Mouse (Mus musculus): Measurements from ENCODE around the gene Olfml2a.
"Not testable (repeated sequence)": the region's sequence is repeated elsewhere in the genome, so short reads cannot be mapped to it uniquely, and the experiment has no call there.

Gene Olfml2a

GRCm38 (mm10) chr2:38986580-38986979 is 54.8 kb downstream of the Olfml2a start:
- DNase-seq (ENCODE audit: low read depth, low spot score) = no peak

DNA sequence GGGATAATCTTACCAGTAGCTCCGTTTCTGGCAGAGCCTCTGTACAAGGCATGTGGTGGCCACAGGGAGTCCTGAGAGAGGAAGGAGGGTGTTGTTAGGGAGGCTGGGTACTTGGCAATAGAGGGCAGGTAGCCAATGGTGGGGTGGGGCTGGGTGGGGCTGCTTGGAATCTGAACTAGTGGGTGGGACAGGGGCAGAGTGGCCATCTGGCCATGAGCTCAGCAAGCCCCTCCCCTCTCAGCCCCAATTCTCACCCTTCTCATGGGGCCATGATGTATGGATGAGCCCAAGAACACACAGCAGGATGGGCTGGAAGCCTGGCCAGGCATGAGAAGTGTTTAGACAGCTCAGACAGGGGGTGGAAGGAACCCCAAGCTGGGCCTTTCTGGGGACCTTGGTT is 55.6 kb downstream of the Olfml2a start:
- DNase-seq (ENCODE audit: low read depth, low spot score) = no peak

DNA sequence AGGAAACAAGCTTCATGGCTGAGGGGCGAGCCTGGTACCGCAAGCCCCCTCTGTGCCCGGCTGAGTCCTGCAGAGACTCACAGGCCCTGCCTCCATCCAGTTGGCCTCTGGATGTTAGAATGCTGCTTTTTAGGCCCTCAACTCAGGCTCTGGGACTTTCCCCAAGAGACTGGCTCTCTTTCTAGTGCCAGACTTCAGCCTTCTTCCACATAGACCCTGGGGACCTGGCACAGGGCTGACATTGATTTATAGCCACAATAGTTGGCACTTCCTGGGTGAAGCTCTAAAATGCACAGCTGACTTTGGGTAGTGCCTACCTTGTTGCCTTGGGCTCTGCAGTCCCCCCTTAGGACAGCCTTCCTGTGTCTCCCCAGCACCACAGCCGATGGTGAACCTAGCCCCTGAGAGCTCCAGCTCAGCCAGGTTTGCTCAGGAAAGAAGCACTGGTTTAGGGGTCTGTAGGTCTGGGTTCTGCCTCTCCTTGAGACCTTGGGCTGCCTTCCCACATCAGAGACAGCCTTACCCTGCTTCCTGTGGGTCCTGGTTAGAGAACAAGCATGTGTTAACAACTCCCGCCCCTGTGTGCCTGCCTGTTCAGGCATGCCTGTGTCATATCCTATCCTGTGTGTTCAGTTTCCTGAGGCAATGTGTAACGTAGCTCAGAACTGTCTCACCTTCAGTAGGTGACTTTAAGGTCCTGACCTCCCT is 56.2 kb downstream of the Olfml2a start:
- no peak for DNase-seq (ENCODE audit: low read depth, low spot score)

GRCm38 (mm10) chr2:38988929-38989328 is 57.2 kb downstream of the Olfml2a start:
- DNase-seq (ENCODE audit: low read depth, low spot score) = no peak

GRCm38 (mm10) chr2:38992004-38992403 is 60.2 kb downstream of the Olfml2a start:
- DNase-seq (ENCODE audit: low read depth, low spot score) = no peak

- DNase-seq (ENCODE audit: low read depth, low spot score) = no peak
Observed at GRCm38 (mm10) chr2:38992452-38992851, 60.7 kb downstream of the Olfml2a start.

DNA sequence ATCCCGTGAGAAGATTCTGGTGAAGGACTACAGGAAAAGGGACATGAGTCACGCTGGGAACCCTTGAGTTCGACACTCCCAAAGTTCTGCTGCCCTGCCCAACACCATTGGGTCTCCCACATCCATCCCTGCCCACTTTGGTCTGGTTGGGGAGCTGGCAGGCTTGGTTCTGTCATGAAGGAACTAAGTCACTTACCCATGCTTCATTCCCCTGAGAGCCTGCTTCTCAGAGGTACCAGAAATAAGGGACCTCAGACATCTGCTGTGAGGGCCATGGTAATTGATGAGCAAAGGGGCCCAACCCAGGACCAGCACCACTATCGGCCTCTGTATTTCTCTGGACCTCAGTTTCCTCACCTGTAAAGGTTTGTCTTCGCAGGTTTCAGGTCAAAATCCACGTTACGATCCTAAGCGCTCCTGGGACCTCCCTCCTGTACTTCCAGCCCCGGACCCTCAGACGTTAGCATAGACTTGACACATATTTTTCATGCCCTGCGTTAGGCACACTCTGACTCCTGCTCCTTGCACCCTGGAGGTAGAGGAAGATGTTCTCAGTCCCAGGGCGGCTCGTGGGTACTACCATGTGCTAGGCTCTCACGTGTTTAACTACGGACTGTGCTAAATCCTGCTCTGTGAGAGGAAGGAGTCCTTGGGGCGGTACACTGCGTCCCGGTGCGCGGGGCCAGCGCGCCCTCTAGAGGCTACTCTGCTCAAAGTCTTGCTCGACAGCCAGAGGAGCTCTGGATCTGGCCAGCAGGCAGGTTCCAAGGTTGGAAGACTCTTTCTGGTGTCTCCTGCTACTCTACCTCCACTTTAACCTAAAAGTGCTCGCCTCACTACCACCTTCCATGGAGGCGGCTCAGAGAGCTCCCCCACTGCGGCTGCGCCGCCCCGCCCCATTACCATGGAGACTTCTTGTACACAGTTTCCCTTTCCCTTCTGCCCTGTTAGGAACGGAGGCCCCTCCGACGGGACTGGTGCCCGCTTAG is 65.9 kb downstream of the Olfml2a start, which contains the start of gene Wdr38:
Wdr38 (plus strand) TSS at position 91 of the 989 bp plus-strand sequence.
- peak; percentile 75 for DNase-seq (ENCODE audit: low read depth, low spot score)

GRCm38 (mm10) chr2:38999381-38999780 is 67.6 kb downstream of the Olfml2a start:
- DNase-seq (ENCODE audit: low read depth, low spot score) = no peak

- DNase-seq (ENCODE audit: low read depth, low spot score) = no peak
Observed at GRCm38 (mm10) chr2:38999910-39000586, 68.3 kb downstream of the Olfml2a start.

- DNase-seq (ENCODE audit: low read depth, low spot score) = no peak
Observed at GRCm38 (mm10) chr2:39000587-39000919, 68.8 kb downstream of the Olfml2a start.

DNA sequence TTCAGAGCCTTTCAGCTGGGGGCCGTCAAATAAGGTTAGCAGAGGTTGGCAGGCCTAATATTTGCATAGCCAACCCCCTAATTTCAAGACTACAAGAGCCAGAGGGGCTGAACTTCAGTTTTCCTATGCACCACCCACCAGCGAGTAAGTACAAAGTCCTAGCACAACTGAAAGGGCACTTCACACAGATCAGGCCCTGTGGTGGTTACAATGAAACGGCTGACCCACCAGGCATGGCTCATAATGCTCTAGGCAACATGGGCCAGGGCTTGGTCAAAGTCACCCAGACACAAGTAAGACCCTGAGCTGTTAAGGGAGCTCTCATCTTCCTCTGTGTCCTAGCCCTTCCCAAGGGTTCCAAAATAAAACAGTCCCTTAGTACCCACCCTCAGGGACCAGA is 70.1 kb downstream of the Olfml2a start:
- DNase-seq (ENCODE audit: low read depth, low spot score) = no peak

DNA sequence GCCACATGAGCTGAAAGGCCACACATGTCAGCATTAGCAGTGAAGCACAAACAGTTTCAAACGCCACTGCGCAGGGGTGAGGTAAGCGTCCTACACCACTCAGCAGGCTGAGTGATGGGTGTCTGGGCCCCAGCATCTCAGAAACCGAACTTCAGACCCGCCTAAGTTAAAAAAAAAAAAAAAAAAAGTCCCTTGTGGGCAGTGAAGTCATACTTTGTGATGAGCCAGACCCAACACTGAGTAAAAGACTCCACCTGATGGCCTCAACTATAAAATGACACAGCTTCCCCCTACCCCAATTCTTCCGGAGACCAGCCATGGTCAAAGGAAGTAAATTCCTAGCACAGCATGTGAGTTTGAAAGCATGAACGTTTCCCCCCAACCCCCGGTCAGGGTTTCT is 71.3 kb downstream of the Olfml2a start:
- no peak for DNase-seq (ENCODE audit: low read depth, low spot score)

GRCm38 (mm10) chr2:39003512-39003911 is 71.7 kb downstream of the Olfml2a start:
- DNase-seq (ENCODE audit: low read depth, low spot score) = no peak

DNA sequence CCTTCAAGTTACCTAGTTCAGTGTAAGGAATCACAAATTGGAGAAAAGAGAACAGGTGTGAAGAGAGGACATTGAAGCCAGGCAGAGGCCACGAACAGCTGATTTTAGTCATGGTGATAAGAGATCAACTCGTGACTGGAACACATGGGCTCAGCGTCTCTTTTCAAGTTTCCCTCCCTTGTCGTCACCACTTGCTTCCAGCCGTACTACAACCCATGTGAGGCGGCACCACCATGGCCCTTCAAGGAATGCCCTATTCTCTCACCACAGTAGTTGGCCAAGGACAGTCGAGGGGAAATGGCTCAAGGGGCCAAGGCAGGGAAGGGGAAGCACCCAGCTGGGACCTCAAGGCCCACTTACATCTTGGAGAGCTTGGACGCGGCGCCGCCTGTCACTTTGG is 72.6 kb downstream of the Olfml2a start:
- DNase-seq (ENCODE audit: low read depth, low spot score) = no peak

DNA sequence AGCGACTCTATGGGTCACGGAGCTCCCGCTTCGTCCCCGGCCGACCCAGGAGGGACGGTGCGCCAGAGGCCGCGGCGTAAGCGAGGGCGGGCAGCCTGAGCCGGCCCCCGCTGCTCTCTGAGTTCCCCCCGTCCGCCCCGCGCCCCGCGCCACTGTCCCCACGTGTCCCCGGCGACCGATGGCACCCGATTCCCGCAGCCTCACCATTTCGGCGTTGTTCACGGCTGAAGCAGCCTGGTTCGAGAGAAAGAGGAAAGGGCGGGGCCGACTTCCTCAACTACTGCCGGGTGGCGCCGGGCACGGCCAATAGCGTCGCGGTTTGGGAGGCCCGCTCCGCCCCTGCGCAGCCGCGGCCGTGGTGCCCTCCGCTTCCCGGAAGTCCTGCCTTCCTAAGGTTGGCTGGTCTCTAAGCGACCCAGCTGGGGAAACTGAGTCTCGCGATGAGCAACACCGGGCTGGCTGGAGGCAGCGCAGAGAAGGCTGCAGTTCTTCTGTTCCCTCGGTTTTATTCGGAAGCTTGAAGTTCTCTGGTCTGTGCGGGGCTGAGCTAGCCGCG is 73.2 kb downstream of the Olfml2a start, which contains the start of gene Arpc5l:
Arpc5l (plus strand) TSS at position 469 of the 556 bp plus-strand sequence.
- DNase-seq (ENCODE audit: low read depth, low spot score) = peak; percentile 80

DNA sequence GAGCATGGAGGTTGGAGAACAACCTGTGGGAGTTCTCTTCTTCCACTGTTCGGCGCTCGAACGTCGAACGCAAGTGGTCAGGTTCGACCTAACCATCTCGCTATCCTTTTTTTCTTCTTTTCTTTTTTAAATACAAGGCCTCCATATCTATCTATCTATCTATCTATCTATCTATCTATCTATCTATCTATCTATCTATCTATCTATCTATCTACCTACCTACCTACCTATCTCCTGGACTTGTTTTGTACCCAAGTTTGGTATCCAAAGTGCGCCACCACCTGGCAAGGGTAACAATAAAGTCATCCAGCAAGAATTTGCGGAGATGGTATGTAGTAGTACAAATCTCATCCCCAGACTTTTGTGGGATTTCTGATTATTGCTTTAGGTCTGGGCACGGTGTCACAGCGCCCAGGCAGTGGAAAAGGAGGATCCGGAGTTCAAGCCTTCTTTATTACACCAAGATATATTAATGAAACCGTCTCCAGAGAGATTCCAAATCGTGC is 73.8 kb downstream of the Olfml2a start, which contains the start of gene Rpl35:
Rpl35 (minus strand) TSS at position 51 of the 506 bp plus-strand sequence.
- no peak for DNase-seq (ENCODE audit: low read depth, low spot score)

DNA sequence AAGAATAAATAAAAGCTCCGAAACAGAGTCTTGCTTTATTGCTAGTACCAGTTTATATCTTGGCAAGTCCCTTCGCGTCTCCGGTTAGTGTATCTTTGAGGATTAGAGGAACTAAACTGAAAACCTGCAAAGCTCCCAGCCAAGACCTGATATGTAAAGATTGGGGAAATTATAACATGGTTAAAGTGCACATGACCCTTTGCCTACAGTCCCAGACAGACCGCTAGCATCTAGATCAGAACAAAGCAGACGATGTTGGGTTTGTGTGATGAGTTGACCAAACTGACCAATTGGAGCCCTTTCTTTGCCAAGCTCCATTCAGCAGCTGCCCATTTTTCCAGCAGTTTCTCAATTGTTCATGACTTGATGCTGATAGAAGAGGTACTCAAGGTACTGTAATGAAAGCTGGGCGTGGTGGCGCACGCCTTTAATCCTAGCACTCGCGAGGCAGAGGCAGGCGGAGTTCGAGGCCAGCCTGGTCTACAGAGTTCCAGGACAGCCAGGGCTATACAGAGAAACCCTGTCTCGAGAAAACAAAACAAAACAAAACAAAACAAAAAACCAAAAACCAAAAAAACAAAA is 74.5 kb downstream of the Olfml2a start:
- DNase-seq (ENCODE audit: low read depth, low spot score) = no peak

DNA sequence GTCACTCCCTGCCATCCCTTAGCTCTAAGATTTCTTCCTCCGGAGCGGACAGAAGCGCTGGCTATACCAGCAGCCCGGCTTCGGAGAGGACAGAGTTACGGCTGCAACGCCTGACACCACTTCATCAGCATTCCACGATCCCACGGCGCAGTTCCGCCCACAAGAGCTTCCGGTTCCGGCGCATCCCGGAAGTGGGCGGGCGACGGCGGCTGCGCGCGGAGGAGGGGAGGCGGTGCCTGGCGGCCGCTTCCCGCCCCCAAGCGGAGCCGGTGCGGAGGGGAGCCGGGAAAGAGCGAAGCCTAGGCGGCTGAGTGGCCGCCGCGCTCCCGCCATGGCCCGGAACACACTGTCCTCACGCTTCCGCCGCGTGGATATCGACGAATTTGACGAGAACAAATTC is 76.1 kb downstream of the Olfml2a start:
- peak; percentile 91 for DNase-seq (ENCODE audit: low read depth, low spot score)

DNA sequence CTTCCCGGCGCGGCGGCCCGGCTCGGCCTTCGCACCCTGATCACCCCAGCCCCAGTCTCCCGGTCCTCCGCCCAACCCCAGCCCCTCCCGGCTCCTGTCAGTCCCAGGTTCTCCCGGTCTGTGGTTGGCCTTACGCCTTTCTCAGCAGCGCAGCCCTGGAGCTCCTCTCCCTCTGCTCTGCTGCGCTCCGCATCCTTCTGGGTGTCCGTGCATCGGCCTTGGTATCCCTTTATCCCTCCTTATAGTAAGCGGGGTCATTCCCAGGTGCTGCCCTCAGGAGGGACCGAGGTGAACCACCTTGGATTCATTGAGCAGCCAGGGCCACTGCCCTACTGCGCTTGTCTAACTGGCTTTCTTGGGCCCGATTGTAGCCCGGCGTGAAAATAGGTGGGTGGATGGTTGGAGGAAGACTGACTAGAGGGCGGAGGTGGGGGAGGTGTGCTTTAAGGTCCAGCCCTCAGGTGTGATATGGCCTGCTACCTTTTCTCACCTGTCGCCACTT is 76.6 kb downstream of the Olfml2a start:
- no peak for DNase-seq (ENCODE audit: low read depth, low spot score)

GRCm38 (mm10) chr2:39008954-39009365 is 77.2 kb downstream of the Olfml2a start:
- no peak for DNase-seq (ENCODE audit: low read depth, low spot score)

DNA sequence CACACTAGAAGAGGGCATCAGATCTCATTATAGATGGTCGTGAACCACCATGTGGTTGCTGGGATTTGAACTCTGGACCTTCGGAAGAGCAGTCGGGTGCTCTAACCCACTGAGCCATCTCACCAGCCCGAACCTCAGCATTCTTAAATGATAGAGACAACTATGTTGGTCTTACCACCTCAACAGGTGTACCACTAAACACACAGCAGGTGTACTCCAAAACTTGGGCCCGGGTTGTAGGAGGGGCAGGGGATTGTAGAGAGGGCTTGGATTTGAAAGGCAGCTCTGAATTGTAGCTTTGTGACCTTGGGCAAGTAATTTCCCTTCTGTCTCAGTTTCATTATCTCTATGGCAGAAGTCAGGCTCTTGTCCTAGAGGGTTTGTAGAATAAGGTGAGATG is 78.4 kb downstream of the Olfml2a start:
- not testable (repeated sequence) for DNase-seq (ENCODE audit: low read depth, low spot score)

All from retina, postnatal 7 days (tissue).